Mouse (Mus musculus): ENCODE measurements around the gene Dll4.

- no peak for TF ChIP-seq GABPA (IDR thresholded peaks at IDR 0.05; ENCODE audit: insufficient replicate concordance, low read depth, low read length)
- no peak for TF ChIP-seq CTCF (conservative IDR thresholded peaks at IDR 0.05 in 1 of 2, IDR thresholded peaks at IDR 0.05 in 1 of 2; ENCODE audit: low read depth in 2 of 2, low read length in 2 of 2)
- no peak for TF ChIP-seq E2F4 (IDR thresholded peaks at IDR 0.05; ENCODE audit: insufficient replicate concordance, low read depth, low read length)
These were observed 34.2 kb downstream of the Dll4 start for GRCm38 (mm10) chr2:119359721-119360291.
